Mouse (Mus musculus) CD4-positive naive resting alpha-beta T cell, adult 76 days (primary cell): ENCODE data around the gene 4930572O03Rik. TPM values are rescaled to one million over a fixed set of nuclear protein-coding genes. Genes with fewer than 3 reads are reported as not detected.

Source experiments
- total RNA-seq: library from RNA; stranded (reverse); gene quantifications from one replicate; pipeline ENCODE4 v1.2.4, GENCODE M21; 2023

Gene 4930572O03Rik
- total RNA-seq, result not detected

GRCm38 (mm10) chr5:15656959-15657358, at the start of gene 4930572O03Rik:
TSS of gene 4930572O03Rik (minus strand) at chr5:15657059.

GRCm38 (mm10) chr5:15618764-15619163, 38.1 kb downstream of the 4930572O03Rik start, which contains the start of gene Speer4d:
TSS of gene Speer4d (plus strand) at chr5:15619064.

Other genes starting within 250 kb of the 4930572O03Rik start
- not detected for gene Gm21149, start 180.5 kb downstream of the 4930572O03Rik start, total RNA-seq
- gene Gm21190, start 127.8 kb downstream of the 4930572O03Rik start, total RNA-seq, result not detected
- not detected for gene Gm21083, start 79.7 kb downstream of the 4930572O03Rik start, total RNA-seq
- not detected for gene Speer4d, start 38.0 kb downstream of the 4930572O03Rik start, total RNA-seq
- not detected for gene Speer4c, start 57.2 kb upstream of the 4930572O03Rik start, total RNA-seq